Mouse (Mus musculus) olfactory bulb, adult 2 months (tissue): Measurements from ENCODE around the gene Cir1. TPM values are rescaled to one million over a fixed set of nuclear protein-coding genes. Genes with fewer than 3 reads are reported as not detected.

Experiments
- H3K27ac ChIP-seq: fragments of 200-500 bp; 2 replicates; pipeline ENCODE4 v1.5.1; 2012; ENCODE audit warnings: low read depth, low read length; ENCODE audit not compliant: insufficient read depth
- H3K4me1 ChIP-seq: fragments of 200-500 bp; 2 replicates; pipeline ENCODE4 v1.6.1; 2012; ENCODE audit warnings: low read length; ENCODE audit not compliant: control insufficient read depth, insufficient read depth
- H3K4me3 ChIP-seq: fragments of 200-500 bp; 2 replicates; pipeline ENCODE4 v1.5.1; 2012; ENCODE audit warnings: mild to moderate bottlenecking, low read depth, low read length, moderate library complexity; ENCODE audit not compliant: insufficient read depth
- CTCF ChIP-seq: fragments of 200-500 bp; IDR thresholded peaks from 2 replicates; pipeline ENCODE4 v1.5.1; 2012; ENCODE audit warnings: low read depth, mild to moderate bottlenecking, low read length, moderate library complexity; ENCODE audit not compliant: insufficient read depth
- POLR2A ChIP-seq: fragments of 200-500 bp; IDR thresholded peaks from 2 replicates; pipeline ENCODE4 v1.6.1; 2012; ENCODE audit warnings: mild to moderate bottlenecking, low read depth, low read length, moderate library complexity; ENCODE audit not compliant: insufficient read depth
- WGBS: fragments of 180-500 bp; shearing (Covaris S2); methylation state at CpG from one replicate; pipeline ENCODE4 v1.1.7; 2018; 5-methylcytosine and 5-hydroxymethylcytosine counted together
- polyA plus RNA-seq: library from polyadenylated mRNA; stranded (reverse); fragments of >200 nt; gene quantifications from 2 replicates; pipeline ENCODE4 v1.2.4, GENCODE M21; 2012; ENCODE audit warnings: low replicate concordance; ENCODE audit not compliant: missing spikeins, insufficient read depth, insufficient read length

The Cir1 gene
- polyA plus RNA-seq, 1 experiment: not detected

DNA sequence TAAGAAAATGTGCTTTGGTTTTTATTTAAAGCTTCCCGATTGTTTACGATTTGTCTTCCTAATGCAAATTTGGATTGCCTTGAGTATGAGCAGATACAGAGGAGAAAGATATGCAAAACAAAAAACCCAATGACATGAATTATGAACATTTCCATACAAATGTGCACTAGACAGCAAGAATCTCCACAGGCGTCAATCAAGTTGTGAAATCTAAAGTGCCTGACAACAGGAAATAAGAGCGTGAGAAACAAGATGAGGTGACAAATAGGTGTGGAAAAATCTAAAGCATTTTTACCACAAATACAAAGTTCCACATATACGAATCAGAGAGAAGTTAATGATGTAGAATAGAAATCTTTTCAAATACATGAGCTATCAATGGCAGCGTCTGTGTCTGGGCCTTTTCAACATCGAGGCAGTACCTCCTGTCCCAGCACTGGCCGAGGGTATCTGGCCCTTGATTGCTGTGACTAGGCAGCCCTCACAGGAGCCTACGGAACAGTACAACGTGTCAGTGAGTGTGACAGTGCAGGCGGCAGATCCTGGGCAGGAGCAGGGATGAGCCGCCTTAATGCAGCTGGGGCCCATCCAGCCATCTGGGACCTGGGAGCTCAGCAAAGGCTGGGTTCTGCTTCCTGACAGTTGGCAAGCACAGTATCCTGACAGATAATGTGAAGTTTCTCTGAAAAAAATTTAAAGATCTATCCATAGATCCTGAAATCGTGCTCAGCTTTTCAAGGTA lies 34.0 kb upstream of the Cir1 start:
- H3K4me3 ChIP-seq: no peak overlapping the region
- H3K27ac ChIP-seq: no peak overlapping the region
- no peaks in the 10 kb centered on the region for H3K4me1 ChIP-seq
- 73% methylated on average over 13 of the region's 13 CpGs for WGBS
- TF ChIP-seq CTCF (no peak), POLR2A (no peak)

DNA sequence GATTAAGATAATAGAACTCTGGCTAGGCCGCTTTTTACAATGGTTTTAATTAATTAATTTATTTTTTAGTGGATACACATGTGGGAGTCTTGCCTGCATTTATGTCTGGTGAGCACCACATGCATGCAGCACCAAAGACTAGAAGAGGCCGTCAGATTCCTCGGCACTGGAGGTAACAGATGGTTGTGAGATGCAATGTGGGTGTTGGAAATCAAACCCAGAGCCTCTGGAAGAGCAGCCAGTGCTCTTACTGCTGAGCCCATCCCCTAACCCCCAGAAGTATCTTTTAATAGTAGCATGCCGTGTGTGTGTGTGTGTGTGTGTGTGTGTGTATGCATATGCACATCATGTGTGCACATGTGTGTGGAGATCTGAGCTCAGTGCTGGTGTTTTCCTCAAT lies 32.7 kb upstream of the Cir1 start:
- no peaks in the 10 kb centered on the region for H3K4me1 ChIP-seq
- no peak for TF ChIP-seq POLR2A
- TF ChIP-seq CTCF: no peak
- no peak overlapping the region for H3K27ac ChIP-seq
- H3K4me3 ChIP-seq: no peak overlapping the region
- WGBS: 88% methylated on average over 4 of the region's 4 CpGs

DNA sequence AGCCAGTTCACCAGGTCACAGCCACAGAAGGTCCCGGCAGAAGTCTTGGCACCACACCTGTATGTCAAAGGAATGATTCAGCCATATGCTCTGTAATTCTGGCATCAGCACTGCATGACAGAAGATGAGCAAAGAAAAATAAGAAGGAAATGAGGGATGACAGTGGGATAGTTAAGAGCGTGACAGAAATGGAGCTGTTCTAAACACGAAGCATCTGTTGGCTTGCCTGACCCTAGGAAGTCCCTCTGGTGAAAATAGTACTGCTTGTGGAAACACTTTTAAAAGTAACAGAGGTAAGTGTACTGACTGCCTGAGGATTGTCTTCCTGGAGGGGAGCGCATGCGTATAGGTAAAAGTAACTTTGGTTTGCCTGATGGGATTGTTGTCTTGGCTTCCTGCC lies 31.2 kb upstream of the Cir1 start:
- TF ChIP-seq CTCF (no peak), POLR2A (no peak)
- H3K4me1 ChIP-seq: no peaks in the 10 kb centered on the region
- 95% methylated on average over 5 of the region's 5 CpGs for WGBS
- no peak overlapping the region for H3K27ac ChIP-seq
- H3K4me3 ChIP-seq: no peak overlapping the region

DNA sequence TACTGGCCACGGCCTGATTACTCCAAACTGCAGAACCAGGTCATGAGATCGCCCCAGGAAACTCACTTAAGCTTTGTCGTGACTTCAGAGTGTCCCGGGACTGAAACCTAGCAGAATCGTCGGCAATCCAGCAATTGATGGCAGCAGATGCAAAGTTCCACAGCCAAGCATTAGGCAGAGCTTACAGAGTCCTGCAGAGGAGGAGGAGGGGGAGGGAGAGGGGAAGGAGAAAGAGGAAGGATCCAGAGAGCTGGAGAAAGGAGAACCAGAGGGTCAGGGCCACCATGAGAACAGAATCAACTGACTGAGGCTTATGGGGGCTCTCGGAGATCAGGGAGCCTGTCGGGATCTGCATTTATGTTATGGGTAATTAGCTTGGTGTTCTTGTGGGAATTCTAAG lies 25.9 kb upstream of the Cir1 start:
- WGBS: 82% methylated on average over 8 of the region's 8 CpGs
- TF ChIP-seq POLR2A: no peak
- TF ChIP-seq CTCF: no peak
- Histone ChIP-seq H3K4me1 (no peaks in the 10 kb centered on the region), H3K4me3 (no peak overlapping the region), H3K27ac (no peak overlapping the region)

DNA sequence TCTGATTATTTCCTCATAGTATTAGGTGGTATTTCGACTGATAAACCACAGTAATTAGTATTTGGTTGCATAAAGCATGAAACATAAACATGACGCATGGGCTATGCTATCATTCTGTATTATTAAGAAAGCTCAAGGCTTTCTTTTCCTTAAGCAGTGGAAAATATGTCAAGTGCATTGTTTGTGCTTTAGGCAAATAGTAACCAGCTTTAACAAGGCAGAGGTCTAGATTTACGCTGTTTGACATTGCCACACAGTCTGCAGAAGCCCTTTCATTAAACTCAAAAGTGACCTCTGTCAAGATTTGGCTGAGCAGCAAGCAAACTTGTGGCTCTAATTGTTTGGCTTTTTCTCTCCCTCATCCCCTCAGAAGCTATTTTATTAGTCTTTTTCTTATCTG lies 23.4 kb upstream of the Cir1 start:
- TF ChIP-seq POLR2A (no peak), CTCF (no peak)
- no peaks in the 10 kb centered on the region for H3K4me1 ChIP-seq
- WGBS: 86% methylated on average over 3 of the region's 3 CpGs
- H3K4me3 ChIP-seq: no peak overlapping the region
- no peak overlapping the region for H3K27ac ChIP-seq

DNA sequence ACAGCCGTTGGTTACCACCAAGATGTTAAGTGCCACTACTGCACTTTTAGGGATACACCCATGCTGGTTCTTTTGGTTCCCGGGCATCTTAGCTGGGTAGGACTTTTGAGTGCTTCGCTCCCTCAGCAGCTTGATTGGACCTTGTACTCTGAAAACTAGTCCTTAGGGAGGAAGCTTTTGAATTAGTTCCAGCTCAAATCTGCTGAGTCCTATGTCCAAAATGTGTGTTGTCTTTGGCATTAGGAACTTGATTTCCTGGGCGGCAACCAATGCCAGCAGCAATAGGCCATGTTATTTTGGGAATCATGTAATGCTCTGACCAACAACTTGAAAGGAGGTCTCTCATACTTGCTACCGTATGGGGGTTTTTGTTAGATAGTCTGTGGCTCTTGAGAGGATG lies 13.4 kb upstream of the Cir1 start:
- TF ChIP-seq POLR2A (no peak), CTCF (no peak)
- Histone ChIP-seq H3K27ac (no peak overlapping the region), H3K4me1 (no peaks in the 10 kb centered on the region), H3K4me3 (no peak overlapping the region)
- 88% methylated on average over 5 of the region's 5 CpGs for WGBS

DNA sequence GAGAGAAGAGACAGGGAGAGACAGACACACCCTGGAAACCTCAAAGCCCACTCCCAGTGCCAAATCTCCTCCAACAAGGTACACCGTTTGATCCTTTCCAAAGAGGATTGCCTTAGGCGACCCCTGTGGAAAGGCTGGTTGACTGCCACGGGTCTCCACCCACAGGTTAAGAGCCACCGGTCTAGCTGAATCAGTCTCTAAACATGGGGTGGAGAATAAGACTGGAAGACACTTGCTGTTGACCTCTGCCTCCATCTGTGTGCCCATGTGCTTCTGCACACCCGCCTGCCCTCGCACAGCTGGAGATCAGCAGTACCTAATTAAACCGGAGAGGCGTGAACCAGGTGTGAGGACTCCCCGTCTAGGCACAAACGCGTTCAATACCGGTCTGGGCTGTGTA lies 10.5 kb upstream of the Cir1 start:
- Histone ChIP-seq H3K4me3 (no peak overlapping the region), H3K27ac (no peak overlapping the region), H3K4me1 (no peaks in the 10 kb centered on the region)
- TF ChIP-seq CTCF: no peak
- no peak for TF ChIP-seq POLR2A
- 75% methylated on average over 12 of the region's 12 CpGs for WGBS

DNA sequence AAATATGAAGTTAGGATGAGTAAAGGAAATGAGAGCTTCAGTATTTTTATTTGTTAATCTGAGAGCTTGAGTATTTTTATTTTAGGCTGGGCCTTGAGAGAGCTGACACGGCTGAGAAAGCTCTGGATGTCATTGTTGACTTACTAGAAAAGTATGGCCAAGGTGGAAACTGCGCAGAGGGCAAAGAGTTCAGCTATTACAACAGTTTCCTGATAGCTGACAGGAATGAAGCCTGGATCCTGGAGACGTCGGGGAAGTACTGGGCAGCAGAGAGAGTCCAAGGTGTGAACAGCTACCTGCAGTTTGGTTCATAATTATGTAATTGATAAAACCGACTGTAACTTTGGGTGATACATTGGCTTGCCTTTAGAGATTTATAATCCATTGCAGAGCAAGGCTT lies 6.7 kb upstream of the Cir1 start:
- WGBS: 91% methylated on average over 5 of the region's 5 CpGs
- no peak overlapping the region for H3K4me3 ChIP-seq

DNA sequence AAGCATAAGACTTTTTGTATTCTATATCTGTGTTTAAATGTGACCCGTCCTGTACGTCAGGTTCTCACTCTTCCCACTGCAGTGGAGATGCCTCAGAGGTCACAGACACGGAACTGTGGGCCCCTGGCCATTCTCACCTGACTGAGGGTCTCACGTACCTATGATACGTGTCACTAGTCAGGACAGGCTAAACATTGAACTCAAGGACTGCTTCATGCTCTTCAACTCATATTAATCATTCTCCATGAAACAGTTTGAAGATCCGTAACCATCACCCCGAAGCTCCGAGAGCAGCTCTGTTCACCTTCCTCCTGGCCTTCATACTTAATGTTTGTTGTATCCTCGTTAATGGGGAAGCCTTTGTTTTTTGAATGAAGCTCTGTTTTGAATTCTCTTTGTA lies 4.9 kb upstream of the Cir1 start:
- Histone ChIP-seq H3K4me3 (no peak overlapping the region), H3K4me1 (peaks cover 3% of the 10 kb centered on the region), H3K27ac (no peak overlapping the region)
- WGBS: 91% methylated on average over 9 of the region's 9 CpGs
- TF ChIP-seq POLR2A: no peak
- TF ChIP-seq CTCF: no peak

More for the DNA sequence above, 6.7 kb upstream of the Cir1 start:
- Histone ChIP-seq H3K4me1 (no peaks in the 10 kb centered on the region), H3K27ac (no peak overlapping the region)
- TF ChIP-seq POLR2A (no peak), CTCF (no peak)

DNA sequence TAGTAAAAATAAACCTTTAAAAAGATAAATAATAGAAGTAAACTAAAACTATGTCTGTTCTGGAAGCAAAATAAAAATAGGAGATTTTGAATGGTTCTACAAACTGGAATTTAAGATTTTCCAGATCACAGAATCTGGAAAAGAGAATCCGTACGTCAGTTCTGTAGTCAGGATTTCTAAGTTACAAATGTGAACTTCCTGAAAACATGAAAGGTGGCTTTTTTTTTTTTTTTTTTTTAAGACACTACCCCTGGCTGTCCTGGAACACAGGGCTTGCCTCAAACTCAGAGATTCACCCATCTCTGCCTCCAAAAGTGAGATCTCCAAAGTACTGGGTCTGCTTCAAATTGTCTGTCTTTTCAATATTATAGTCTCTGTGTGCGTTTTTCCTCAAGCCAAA lies 1.8 kb upstream of the Cir1 start:
- 92% methylated on average over 3 of the region's 3 CpGs for WGBS
- Histone ChIP-seq H3K27ac (no peak overlapping the region), H3K4me3 (no peak overlapping the region), H3K4me1 (peaks cover 3% of the 10 kb centered on the region)
- no peak for TF ChIP-seq POLR2A
- no peak for TF ChIP-seq CTCF
